Comparison of ENCODE assay signal across 17 mouse cellular contexts in genomic region chr2:71891536-71891935, GRCm38 (mm10).
"Had no signal": no experiment of that assay in that cellular context is flagged by ENCODE, and none has a peak within 500 bp of the region (broad histone marks: within the 10 kb centered on the region; RNA-seq: fewer than 3 reads in every experiment).

No protein-coding gene starts in this region.

- H3K4me3 ChIP-seq: lung, embryonic 15.5 days; megakaryocyte, embryonic 14.5 days; midbrain, embryonic 13.5 days; midbrain, embryonic 15.5 days; neural tube, embryonic 12.5 days had no signal

- H3K4me1 ChIP-seq: lung, embryonic 15.5 days; megakaryocyte, embryonic 14.5 days; midbrain, embryonic 13.5 days; midbrain, embryonic 15.5 days; neural tube, embryonic 12.5 days had no signal

- H3K27ac ChIP-seq: liver, embryonic 14.5 days; lung, embryonic 15.5 days; macrophage; midbrain, embryonic 13.5 days; midbrain, embryonic 15.5 days; neural tube, embryonic 12.5 days had no signal

- H3K9me3 ChIP-seq: lung, embryonic 15.5 days; megakaryocyte, embryonic 14.5 days; midbrain, embryonic 13.5 days; midbrain, embryonic 15.5 days; neural tube, embryonic 12.5 days had no signal

- H3K36me3 ChIP-seq: midbrain, embryonic 15.5 days; neural tube, embryonic 12.5 days had no signal

- DNase-seq: lung, adult 2 months; lung, postnatal 14 days; lung, postnatal 36 days; right cerebral cortex, adult 18-20 months; right cerebral cortex, postnatal 25 days; right cerebral cortex, postnatal 4 days; spleen, adult 18-20 months; thymus, adult 18-20 months; thymus, postnatal 14 days; thymus, postnatal 36 days had no signal

- H3K27me3 ChIP-seq: lung, embryonic 15.5 days; megakaryocyte, embryonic 14.5 days; midbrain, embryonic 13.5 days; midbrain, embryonic 15.5 days; neural tube, embryonic 12.5 days had no signal
